Mouse (Mus musculus) CH12.LX (cell line): Measurements from ENCODE around the gene Bcr.

ENCODE experiments used
- CHD2 ChIP-seq: IDR thresholded peaks from 2 replicates; pipeline ENCODE4 v1.6.1; 2011; ENCODE audit warnings: low read length, improper control_type of control experiment
- CTCF ChIP-seq, 2 experiments: IDR thresholded peaks in 1 of 2; conservative IDR thresholded peaks in 1 of 2; 2 replicates each; pipeline ENCODE4 v1.5.1; 2011 to 2012; ENCODE audit warnings: low read depth in 2 of 2, low read length in 2 of 2, improper control_type of control experiment in 1 of 2, inconsistent platforms in 1 of 2, mild to moderate bottlenecking in 1 of 2, moderate library complexity in 1 of 2
- EP300 ChIP-seq: IDR thresholded peaks from 2 replicates; pipeline ENCODE4 v1.6.1; 2011; ENCODE audit warnings: low read length, improper control_type of control experiment
- ETS1 ChIP-seq: conservative IDR thresholded peaks from 2 replicates; pipeline ENCODE4 v1.6.1; 2012; ENCODE audit warnings: low read depth, mild to moderate bottlenecking, inconsistent platforms, low read length, improper control_type of control experiment, moderate library complexity
- GABPA ChIP-seq: IDR thresholded peaks from 2 replicates; pipeline ENCODE4 v1.6.1; 2012; ENCODE audit warnings: low read depth, low read length, improper control_type of control experiment, inconsistent platforms; ENCODE audit not compliant: insufficient replicate concordance
- MAFK ChIP-seq: IDR thresholded peaks from 2 replicates; pipeline ENCODE4 v1.6.1; 2011; ENCODE audit warnings: low read length, improper control_type of control experiment; ENCODE audit not compliant: insufficient replicate concordance
- MAZ ChIP-seq: IDR thresholded peaks from 2 replicates; pipeline ENCODE4 v1.6.1; 2012; ENCODE audit warnings: low read depth, mild to moderate bottlenecking, inconsistent platforms, low read length, improper control_type of control experiment, moderate library complexity
- NRF1 ChIP-seq: IDR thresholded peaks from 2 replicates; pipeline ENCODE4 v1.6.1; 2014; ENCODE audit warnings: low read depth, mild to moderate bottlenecking, inconsistent platforms, low read length, improper control_type of control experiment, moderate library complexity
- POLR2A ChIP-seq: IDR thresholded peaks from 2 replicates; pipeline ENCODE4 v1.6.1; 2011; ENCODE audit warnings: low read depth, mild to moderate bottlenecking, improper control_type of control experiment, low read length
- POLR2AphosphoS2 ChIP-seq: IDR thresholded peaks from 2 replicates; pipeline ENCODE4 v1.6.1; 2011; ENCODE audit warnings: low read depth, low read length, improper control_type of control experiment
- SIN3A ChIP-seq: IDR thresholded peaks from 2 replicates; pipeline ENCODE4 v1.6.1; 2012; ENCODE audit warnings: low read length, improper control_type of control experiment, inconsistent platforms
- UBTF ChIP-seq: IDR thresholded peaks from 2 replicates; pipeline ENCODE4 v1.6.1; 2012; ENCODE audit warnings: low read depth, mild to moderate bottlenecking, inconsistent platforms, low read length, improper control_type of control experiment, moderate library complexity
- ZNF384 ChIP-seq: IDR thresholded peaks from 2 replicates; pipeline ENCODE4 v1.6.1; 2012; ENCODE audit warnings: low read depth, low read length, improper control_type of control experiment, inconsistent platforms

- no peak for TF ChIP-seq UBTF
- TF ChIP-seq POLR2A: no peak
- no peak for TF ChIP-seq POLR2AphosphoS2
- no peak for TF ChIP-seq MAZ
- no peak for TF ChIP-seq SIN3A
- TF ChIP-seq ETS1: no peak
- no peak for TF ChIP-seq GABPA
- no peak for TF ChIP-seq NRF1
- TF ChIP-seq CTCF (conservative IDR thresholded peaks at IDR 0.05 in 1 of 2, IDR thresholded peaks at IDR 0.05 in 1 of 2; ENCODE audit: low read depth in 2 of 2, low read length in 2 of 2): no peak
- TF ChIP-seq CHD2: no peak
- no peak for TF ChIP-seq MAFK
- TF ChIP-seq ZNF384: no peak
- no peak for TF ChIP-seq EP300
Observed at GRCm38 (mm10) chr10:75173712-75174111, 113.3 kb downstream of the Bcr start.
